Mouse (Mus musculus): ENCODE measurements at regions not wholly inside any gene's neighbourhood (a gene's known extent, or its start where the extent isn't known, plus 50 kb on each side); places are given as distances from the start of the nearest gene placed in this dataset.

DNA sequence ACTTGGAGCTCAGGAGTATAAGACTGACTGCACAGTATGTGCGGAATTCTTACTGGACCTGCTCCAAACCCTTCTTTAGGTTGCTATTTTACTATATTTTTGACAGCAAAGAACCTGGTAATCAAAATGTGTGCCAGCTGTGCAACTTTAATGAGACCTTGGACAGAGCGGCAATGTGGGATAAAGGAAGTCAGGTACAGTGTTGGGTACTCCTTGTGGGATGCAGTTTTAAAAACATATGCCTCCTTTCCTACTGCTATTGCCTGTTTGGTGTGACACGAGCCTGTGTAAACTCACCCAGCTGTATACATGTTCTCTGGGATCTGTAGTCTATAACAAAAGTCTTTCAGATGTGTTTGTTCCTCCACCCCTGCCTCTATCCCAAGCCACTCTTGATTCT is 85.4 kb upstream of the Itprid2 start:
- Histone ChIP-seq H3K4me1 (replicated peaks) (no peaks in the 10 kb centered on the region), H3K9ac (no peak overlapping the region), H3K27me3 (no peaks in the 10 kb centered on the region), H3K36me3 (replicated peaks) (no peaks in the 10 kb centered on the region), H3K9me3 (replicated peaks) (no peaks in the 10 kb centered on the region), H3K4me2 (no peak overlapping the region), H3K27ac (replicated peaks) (no peak overlapping the region), H3K4me3 (replicated peaks) (no peak overlapping the region)
- WGBS (ENCODE audit: insufficient replicate concordance), result 58% methylated on average over 3 of the region's 3 CpGs
- ATAC-seq (ENCODE audit: insufficient read depth), result no peak

DNA sequence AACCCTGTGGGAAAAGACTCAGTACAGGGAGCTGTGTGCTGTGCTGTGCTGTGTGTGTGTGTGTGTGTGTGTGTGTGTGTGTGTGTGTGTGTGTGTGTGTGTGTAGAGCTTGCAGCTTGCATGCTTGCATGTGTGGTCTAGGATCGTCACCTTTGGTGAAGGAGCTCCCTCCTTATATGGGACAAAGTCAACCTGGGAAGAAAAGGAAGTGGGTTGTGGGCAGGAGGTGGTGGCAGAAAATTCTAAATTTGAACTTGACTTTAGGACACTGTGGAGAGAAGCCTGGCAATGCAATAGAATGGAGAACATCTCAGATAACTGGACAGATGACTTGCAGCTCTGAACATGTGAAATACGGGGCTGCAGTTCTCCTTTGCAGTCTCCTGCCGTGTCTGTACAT is 84.7 kb upstream of the Itprid2 start:
- ATAC-seq (ENCODE audit: insufficient read depth), result no peak
- no peaks in the 10 kb centered on the region for H3K36me3 ChIP-seq (replicated peaks)
- H3K27ac ChIP-seq (replicated peaks), result no peak overlapping the region
- H3K27me3 ChIP-seq, result no peaks in the 10 kb centered on the region
- H3K4me2 ChIP-seq, result no peak overlapping the region
- WGBS (ENCODE audit: insufficient replicate concordance), result 21% methylated on average over 3 of the region's 3 CpGs
- no peak overlapping the region for H3K9ac ChIP-seq
- no peaks in the 10 kb centered on the region for H3K9me3 ChIP-seq (replicated peaks)
- no peaks in the 10 kb centered on the region for H3K4me1 ChIP-seq (replicated peaks)
- H3K4me3 ChIP-seq (replicated peaks), result no peak overlapping the region

DNA sequence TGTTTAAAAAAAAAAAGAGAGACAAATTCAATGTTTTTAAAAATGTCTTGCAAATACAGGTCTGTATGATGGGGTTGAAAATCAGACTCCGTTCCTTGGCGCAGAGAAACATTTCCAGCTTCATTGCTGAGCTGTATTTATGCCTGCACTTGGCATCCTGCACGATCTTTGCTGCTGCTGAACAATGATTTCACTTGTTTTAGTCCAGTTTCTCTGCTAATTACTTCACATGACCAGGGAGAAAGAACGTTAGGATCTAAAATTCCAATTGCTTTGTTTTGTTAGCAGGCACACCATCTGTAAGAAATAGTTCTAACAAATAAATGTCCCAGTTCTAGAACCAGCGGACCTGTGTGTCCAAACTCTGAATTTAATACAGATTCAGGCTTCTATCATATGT is 82.7 kb upstream of the Itprid2 start:
- no peaks in the 10 kb centered on the region for H3K36me3 ChIP-seq (replicated peaks)
- H3K4me2 ChIP-seq, result no peak overlapping the region
- ATAC-seq (ENCODE audit: insufficient read depth), result no peak
- H3K4me3 ChIP-seq (replicated peaks), result no peak overlapping the region
- H3K27me3 ChIP-seq, result no peaks in the 10 kb centered on the region
- no peak overlapping the region for H3K27ac ChIP-seq (replicated peaks)
- WGBS (ENCODE audit: insufficient replicate concordance), result 64% methylated on average over 5 of the region's 5 CpGs
- H3K4me1 ChIP-seq (replicated peaks), result no peaks in the 10 kb centered on the region
- H3K9ac ChIP-seq, result no peak overlapping the region
- H3K9me3 ChIP-seq (replicated peaks), result no peaks in the 10 kb centered on the region

DNA sequence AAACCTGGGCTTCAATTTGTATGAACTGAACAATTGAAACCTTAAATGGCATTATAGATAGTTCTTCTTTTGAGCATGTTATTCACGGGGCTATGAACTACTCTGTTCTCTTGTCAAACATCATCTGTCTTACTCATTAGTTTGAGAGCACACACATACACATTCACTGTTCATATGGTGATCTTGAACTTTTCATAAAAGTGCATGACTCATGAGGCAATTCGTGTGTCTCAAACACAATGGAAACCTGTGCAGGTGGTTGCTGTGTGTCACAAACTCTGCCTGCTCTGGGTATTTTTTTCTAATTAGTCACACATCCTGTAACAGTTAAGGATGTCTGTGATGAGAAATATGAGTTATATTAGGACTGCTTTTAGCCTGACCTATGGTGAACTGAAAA is 79.8 kb upstream of the Itprid2 start:
- no peak overlapping the region for H3K9ac ChIP-seq
- no peaks in the 10 kb centered on the region for H3K27me3 ChIP-seq
- H3K4me3 ChIP-seq (replicated peaks), result no peak overlapping the region
- WGBS (ENCODE audit: insufficient replicate concordance), result 53% methylated on average over 2 of the region's 2 CpGs
- no peaks in the 10 kb centered on the region for H3K9me3 ChIP-seq (replicated peaks)
- H3K36me3 ChIP-seq (replicated peaks), result no peaks in the 10 kb centered on the region
- no peak overlapping the region for H3K27ac ChIP-seq (replicated peaks)
- H3K4me1 ChIP-seq (replicated peaks), result no peaks in the 10 kb centered on the region
- H3K4me2 ChIP-seq, result no peak overlapping the region
- no peak for ATAC-seq (ENCODE audit: insufficient read depth)

DNA sequence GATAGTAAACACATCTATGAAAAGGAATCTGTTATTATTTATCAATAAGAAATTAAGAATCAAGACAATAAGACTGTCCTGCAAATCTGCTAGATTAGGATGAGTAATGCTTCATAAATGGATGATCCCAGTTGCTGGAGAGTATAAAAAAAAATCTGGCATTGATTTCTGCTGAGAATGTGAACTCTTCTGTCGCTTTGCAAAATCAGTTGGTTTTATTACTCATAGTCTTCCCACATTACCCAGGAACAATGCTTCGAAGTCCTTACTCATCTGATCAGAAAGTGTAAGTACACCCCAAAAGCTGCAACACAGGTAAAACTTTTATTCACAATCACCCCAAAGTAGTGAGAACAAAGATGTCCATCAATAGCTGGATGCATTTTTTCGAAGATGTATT is 77.8 kb upstream of the Itprid2 start:
- 60% methylated on average over 3 of the region's 3 CpGs for WGBS (ENCODE audit: insufficient replicate concordance)
- no peak for ATAC-seq (ENCODE audit: insufficient read depth)
- Histone ChIP-seq H3K9me3 (replicated peaks) (no peaks in the 10 kb centered on the region), H3K27ac (replicated peaks) (no peak overlapping the region), H3K9ac (no peak overlapping the region), H3K36me3 (replicated peaks) (no peaks in the 10 kb centered on the region), H3K4me3 (replicated peaks) (no peak overlapping the region), H3K4me1 (replicated peaks) (no peaks in the 10 kb centered on the region), H3K4me2 (no peak overlapping the region), H3K27me3 (no peaks in the 10 kb centered on the region)

DNA sequence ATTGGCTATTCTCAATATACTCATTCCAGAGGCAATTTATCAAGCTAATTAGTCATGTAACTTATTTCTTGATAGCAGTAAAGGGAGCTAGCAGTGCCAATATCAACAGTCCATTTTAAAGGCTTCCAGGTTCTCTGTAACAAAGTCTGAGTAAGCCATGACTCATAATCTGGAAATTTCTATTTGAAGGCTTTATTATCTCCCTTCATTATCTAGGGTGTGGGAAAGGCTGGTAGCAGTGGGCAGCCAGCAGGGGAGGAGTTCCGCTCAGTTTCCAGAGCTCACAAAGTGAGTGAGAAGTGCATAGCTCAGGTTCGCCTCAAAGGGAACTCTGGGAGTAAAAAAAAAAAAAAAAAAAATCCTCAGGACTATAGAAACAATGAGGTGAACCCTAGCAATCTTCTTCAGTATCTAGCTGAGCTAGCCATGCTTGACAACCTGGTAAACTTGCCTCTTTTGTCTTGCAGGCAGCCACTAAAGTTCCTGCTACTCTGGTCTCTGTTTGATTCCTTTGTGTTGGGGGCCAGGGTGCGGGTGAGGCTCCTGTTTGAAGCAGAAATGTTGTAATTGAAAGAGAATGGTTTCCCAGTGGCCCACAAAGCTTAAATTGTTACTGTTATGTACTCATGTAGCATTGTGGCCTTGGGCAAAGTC is 68.7 kb upstream of the Itprid2 start:
- Histone ChIP-seq H3K27me3 (no peaks in the 10 kb centered on the region), H3K36me3 (replicated peaks) (no peaks in the 10 kb centered on the region), H3K9ac (no peak overlapping the region), H3K4me3 (replicated peaks) (no peak overlapping the region), H3K27ac (replicated peaks) (no peak overlapping the region), H3K9me3 (replicated peaks) (no peaks in the 10 kb centered on the region), H3K4me2 (no peak overlapping the region), H3K4me1 (replicated peaks) (no peaks in the 10 kb centered on the region)
- WGBS (ENCODE audit: insufficient replicate concordance), result 18% methylated on average over 3 of the region's 3 CpGs
- ATAC-seq (ENCODE audit: insufficient read depth), result no peak

DNA sequence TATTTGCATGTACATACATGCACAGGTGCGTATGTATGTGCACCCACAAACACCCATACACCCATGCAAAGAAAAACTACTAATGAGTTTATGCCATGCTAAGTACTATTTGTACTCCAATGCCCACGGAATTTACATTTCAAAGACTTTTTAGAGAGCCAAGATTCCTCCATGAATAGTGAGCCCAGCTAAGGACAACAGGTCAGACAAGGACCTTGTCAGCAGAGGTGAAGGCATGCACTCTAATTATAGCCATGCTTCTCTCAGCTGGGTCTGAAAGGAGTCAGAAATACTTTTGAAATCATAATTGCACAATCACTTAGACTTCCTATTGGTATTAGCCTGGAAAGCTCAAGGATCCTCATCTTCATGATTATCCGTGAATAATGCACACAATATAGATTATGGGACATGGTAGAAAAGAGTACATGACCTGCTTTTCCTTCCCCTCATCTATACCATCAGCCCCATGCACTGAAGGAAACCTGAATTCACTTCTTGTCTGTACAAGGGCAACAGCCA is 67.7 kb upstream of the Itprid2 start:
- Histone ChIP-seq H3K4me3 (replicated peaks) (no peak overlapping the region), H3K4me2 (no peak overlapping the region), H3K4me1 (replicated peaks) (no peaks in the 10 kb centered on the region), H3K9me3 (replicated peaks) (no peaks in the 10 kb centered on the region), H3K27me3 (no peaks in the 10 kb centered on the region), H3K27ac (replicated peaks) (no peak overlapping the region), H3K9ac (no peak overlapping the region), H3K36me3 (replicated peaks) (no peaks in the 10 kb centered on the region)
- 52% methylated on average over 3 of the region's 3 CpGs for WGBS (ENCODE audit: insufficient replicate concordance)
- no peak for ATAC-seq (ENCODE audit: insufficient read depth)

DNA sequence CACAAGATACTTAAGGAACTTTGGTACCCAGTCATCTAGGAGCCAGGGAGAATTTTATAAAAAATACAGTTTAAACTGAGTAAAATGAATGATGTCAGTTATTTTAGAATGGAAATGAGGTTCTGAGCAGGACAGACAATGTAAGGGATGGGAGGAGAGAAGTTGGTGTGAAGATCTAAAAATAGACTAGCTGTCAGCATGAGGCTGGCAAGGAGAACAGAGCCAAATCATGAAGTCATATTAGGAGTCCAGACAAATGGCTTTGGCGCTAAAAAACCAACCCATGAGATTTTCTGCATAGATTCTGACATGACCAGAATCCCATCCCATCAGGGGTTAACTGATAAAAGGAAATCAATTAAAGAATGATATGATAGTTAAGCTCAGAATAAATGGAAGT is 65.5 kb upstream of the Itprid2 start:
- Histone ChIP-seq H3K4me1 (replicated peaks) (no peaks in the 10 kb centered on the region), H3K36me3 (replicated peaks) (no peaks in the 10 kb centered on the region), H3K4me3 (replicated peaks) (no peak overlapping the region), H3K4me2 (no peak overlapping the region), H3K27ac (replicated peaks) (no peak overlapping the region), H3K27me3 (no peaks in the 10 kb centered on the region), H3K9me3 (replicated peaks) (no peaks in the 10 kb centered on the region), H3K9ac (no peak overlapping the region)
- 54% methylated on average over 1 of the region's 1 CpGs for WGBS (ENCODE audit: insufficient replicate concordance)
- no peak for ATAC-seq (ENCODE audit: insufficient read depth)

DNA sequence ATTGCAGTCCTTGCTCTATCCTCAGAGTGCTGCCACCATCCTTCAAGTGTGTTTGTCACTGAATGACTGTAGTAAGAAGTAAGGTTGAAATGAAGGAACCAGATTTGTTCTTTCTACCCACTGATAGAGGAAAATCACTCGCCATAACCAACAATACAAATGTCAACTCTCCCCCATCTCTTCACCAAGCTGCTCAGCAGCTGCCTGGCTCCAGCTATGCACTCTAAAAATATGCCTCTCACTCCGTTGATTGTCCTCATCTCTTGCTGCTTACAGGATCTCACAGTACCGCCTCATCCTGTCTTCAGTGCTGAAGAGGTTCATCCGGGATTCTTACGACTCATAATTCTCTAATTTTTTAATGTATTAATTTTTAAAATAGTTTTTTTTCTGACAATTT is 63.2 kb upstream of the Itprid2 start:
- Histone ChIP-seq H3K4me1 (replicated peaks) (no peaks in the 10 kb centered on the region), H3K9ac (no peak overlapping the region), H3K4me2 (no peak overlapping the region), H3K27me3 (no peaks in the 10 kb centered on the region), H3K27ac (replicated peaks) (no peak overlapping the region), H3K9me3 (replicated peaks) (no peaks in the 10 kb centered on the region), H3K4me3 (replicated peaks) (no peak overlapping the region), H3K36me3 (replicated peaks) (no peaks in the 10 kb centered on the region)
- no peak for ATAC-seq (ENCODE audit: insufficient read depth)
- 69% methylated on average over 5 of the region's 5 CpGs for WGBS (ENCODE audit: insufficient replicate concordance)

DNA sequence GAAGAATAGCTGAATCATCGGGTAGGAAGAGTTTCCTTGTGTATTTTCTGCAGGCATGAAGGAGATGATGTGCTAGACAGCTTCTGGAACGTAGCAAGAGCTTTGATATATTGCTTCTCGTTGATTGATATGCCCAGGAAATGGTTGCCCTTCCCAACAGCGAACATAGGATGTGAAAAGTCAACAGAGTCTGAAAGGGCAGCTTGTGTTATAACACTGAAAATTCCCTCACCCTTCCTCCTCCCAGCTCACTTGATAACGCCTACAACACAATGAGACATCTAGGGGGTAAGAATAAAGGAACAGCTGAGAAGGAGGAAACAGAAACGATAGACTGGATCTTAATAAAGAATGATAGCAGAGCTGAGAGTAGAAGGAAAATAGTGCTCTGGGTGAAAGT is 60.1 kb upstream of the Itprid2 start:
- WGBS (ENCODE audit: insufficient replicate concordance), result 25% methylated on average over 6 of the region's 6 CpGs
- ATAC-seq (ENCODE audit: insufficient read depth), result no peak
- H3K27me3 ChIP-seq, result no peaks in the 10 kb centered on the region
- H3K9me3 ChIP-seq (replicated peaks), result no peaks in the 10 kb centered on the region
- H3K4me2 ChIP-seq, result no peak overlapping the region
- H3K36me3 ChIP-seq (replicated peaks), result no peaks in the 10 kb centered on the region
- no peak overlapping the region for H3K4me3 ChIP-seq (replicated peaks)
- no peak overlapping the region for H3K9ac ChIP-seq
- no peaks in the 10 kb centered on the region for H3K4me1 ChIP-seq (replicated peaks)
- no peak overlapping the region for H3K27ac ChIP-seq (replicated peaks)

DNA sequence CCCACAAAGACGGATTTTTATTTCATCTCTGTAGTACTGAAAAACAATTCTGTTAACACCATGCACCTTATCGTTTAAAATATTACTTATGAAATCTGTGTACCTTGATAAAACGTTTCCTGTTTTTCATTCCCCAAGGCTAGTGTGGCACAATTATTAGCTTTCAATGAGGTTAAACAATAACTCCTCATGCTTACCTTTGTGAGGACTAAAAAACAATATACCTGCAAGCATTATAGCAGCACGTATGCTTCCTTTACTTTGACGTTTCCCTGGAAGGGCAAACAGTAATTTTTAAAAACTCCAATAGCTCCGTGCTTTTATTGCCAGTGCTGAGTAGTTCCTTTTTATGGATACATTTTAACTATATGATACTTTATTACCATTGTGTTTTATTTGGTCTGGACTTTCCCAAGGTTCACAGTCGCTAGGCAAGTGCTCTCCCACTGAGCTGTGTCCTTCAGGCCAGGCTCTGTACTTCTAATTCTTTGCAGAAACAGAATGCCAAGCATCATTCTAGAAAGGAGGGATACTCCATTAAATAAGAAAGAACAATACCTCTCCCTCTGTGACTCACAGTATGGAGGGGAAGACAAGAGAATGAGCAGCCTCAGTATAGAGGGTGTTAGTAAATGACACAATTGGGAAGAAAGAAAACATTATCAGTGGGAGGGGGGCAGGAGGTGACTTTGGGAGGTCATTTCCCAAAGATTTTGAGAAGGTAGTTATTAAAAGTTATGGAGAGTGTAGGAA is 50.0 kb upstream of the Itprid2 start:
- H3K9ac ChIP-seq, result no peak overlapping the region
- no peaks in the 10 kb centered on the region for H3K36me3 ChIP-seq (replicated peaks)
- no peaks in the 10 kb centered on the region for H3K4me1 ChIP-seq (replicated peaks)
- no peaks in the 10 kb centered on the region for H3K27me3 ChIP-seq
- no peak overlapping the region for H3K27ac ChIP-seq (replicated peaks)
- no peaks in the 10 kb centered on the region for H3K9me3 ChIP-seq (replicated peaks)
- no peak overlapping the region for H3K4me2 ChIP-seq
- 62% methylated on average over 7 of the region's 7 CpGs for WGBS (ENCODE audit: insufficient replicate concordance)
- no peak for ATAC-seq (ENCODE audit: insufficient read depth)
- H3K4me3 ChIP-seq (replicated peaks), result no peak overlapping the region
